Mouse (Mus musculus) thymus, adult 18-20 months (tissue): ENCODE results near the gene Zmiz1.

ENCODE experiments used
- DNase-seq, 2 experiments: peaks; one replicate each; pipeline ENCODE4 v3.0.0; 2022; ENCODE audit warnings: mixed read lengths in 2 of 2

Gene Zmiz1

GRCm38 (mm10) chr14:25493301-25494241, 34.6 kb downstream of the Zmiz1 start:
- DNase-seq, result no peak

DNA sequence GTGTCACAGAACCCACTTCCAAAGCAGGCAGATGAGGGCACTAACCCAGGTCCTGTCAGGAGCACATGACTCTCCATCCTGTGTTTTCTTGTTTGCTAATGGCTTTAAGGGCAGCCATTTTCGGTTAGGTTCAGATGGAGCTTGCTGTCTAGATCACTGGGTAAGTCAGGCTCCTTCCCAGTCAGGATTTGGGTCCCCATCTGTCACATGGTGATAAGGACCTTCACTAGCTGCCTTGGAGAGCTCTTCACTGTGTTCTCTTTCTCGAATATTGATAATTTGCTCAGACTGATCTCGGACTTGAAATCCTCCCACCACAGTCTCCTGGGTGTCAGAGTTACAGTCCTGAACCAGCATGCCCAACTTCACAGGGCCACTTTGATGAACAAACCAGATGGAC, 35.8 kb downstream of the Zmiz1 start:
- no peak for DNase-seq

- DNase-seq, result no peak
These were observed 37.1 kb downstream of the Zmiz1 start for GRCm38 (mm10) chr14:25496116-25496515.

GRCm38 (mm10) chr14:25496989-25497388, 38.0 kb downstream of the Zmiz1 start:
- no peak for DNase-seq

- no peak for DNase-seq
These were observed 38.6 kb downstream of the Zmiz1 start for GRCm38 (mm10) chr14:25497596-25497995.

DNA sequence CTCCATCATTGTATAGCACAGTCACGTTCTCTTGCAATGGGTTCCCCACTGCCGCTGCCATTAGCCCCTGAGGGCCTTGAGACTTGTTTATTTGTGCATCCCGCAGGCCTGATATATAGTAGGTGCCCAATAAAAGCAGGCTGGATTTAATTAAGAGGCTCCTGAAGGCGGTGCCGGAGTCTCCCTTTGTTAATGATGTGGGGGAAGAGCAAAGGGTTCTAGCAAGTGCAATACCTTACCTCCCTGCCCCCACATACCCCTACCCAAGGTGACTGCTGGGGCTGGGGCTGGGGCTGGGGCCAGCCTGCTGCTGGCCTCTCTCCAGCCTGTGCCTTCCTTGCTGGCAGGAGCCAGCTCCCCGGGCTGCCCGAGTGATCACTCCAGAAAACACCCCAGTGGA, 39.4 kb downstream of the Zmiz1 start:
- DNase-seq, result no peak

DNA sequence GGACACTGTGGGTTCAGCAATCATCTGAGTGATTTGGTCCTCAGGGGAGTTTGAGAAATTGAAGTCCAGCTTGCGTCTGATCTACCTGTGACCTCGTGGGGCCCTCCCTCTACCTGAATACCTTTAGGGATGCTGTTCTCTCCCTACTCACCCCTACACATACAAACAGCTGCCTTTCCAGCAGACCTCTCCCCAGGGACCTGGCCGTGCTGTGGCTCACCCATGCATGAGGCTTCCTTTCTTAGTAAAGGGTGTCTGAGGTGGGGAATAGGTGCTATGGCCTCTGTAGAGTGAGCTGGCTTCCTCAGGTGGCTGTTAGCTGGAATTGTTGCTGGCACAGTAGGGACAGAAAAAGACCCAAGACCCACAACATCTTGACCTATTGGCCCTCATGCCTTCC, 40.5 kb downstream of the Zmiz1 start:
- no peak for DNase-seq

DNA sequence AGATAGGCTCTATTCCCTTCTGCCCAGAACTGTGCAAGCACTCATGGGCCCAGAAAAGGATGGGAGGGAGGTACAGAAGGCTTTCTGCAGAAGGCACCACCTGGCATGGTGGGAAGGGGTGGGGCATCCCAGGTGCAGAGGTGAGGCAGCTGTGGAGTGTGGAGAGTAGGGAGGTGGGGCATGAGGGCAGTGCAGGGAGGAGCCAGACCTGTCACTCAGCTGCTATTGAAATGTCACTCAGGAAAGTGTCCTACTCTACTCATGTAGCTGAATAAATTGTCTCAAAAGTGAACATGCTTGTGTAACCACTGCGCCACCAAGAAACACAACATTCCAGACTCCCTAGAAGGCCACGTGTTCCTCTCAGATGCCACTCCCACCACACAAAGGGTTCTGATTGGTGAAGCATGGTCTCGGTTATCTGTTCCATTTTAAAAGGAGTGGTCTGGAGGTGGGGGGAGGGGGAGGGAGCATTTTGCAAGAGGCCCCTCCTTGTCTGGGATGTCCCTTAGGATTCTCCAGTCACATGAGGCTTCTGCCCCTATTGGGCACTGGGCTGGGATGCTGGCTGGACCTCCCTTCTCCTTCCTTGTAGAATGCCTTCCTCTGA, 41.6 kb downstream of the Zmiz1 start:
- no peak for DNase-seq

DNA sequence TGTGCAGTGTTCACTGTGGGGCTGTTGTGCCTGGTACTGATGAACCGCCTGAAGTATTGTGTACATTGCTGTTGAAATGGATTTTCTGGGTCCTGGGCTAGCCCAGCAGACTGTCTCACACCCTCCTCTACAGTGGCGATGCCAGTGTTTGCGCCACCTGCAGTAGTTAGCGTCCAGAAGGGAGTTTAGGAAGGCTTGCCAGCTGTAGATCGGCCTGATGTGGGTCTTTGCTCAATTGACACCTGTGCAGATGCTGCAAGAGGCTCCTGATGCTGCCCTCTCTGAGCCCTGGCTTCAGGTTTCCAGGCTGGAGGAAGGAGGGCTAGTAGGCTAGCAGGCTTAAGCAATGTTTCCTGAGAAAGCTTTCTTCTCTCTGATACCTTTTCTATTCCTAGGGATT, 42.5 kb downstream of the Zmiz1 start:
- DNase-seq, result no peak

DNA sequence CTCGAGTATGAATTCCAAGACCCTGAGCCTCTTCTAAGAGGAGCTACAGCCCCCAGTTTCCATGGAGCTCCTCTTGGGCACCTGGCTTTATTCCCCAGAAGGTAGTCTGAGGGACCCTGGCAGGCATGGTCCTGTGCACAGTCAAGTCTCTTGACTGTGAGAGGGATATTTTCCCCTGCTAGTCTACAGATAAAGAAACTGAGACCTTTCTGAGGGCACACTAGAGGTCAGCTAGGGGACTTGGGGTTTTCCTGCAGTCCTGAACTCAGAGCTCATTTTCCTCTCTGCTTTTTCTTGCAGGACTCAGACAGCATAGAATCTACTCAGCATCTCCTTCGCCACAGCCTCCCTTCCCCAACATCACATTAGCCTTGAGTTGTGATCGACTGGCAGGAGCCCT, 43.4 kb downstream of the Zmiz1 start:
- no peak for DNase-seq

DNA sequence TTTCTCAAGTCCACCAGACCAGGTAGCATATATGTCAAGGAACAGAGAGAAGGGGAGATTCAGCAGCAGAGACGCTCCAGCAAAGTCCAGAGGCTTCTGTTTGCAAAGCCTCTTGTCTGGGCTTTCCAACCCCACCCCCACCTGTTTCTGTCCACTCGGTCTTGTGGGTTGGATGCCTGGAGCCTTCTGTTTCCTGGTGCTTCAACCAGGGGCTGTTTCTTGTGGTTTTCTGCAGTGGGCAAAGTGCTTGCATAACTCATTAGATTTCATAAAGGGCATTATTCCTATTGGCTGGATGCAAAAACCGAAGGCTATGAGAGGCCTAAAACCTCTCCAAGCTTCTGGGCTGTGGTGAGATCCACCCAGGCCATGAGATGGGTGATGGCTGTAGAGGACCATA, 45.3 kb downstream of the Zmiz1 start:
- DNase-seq, result no peak

DNA sequence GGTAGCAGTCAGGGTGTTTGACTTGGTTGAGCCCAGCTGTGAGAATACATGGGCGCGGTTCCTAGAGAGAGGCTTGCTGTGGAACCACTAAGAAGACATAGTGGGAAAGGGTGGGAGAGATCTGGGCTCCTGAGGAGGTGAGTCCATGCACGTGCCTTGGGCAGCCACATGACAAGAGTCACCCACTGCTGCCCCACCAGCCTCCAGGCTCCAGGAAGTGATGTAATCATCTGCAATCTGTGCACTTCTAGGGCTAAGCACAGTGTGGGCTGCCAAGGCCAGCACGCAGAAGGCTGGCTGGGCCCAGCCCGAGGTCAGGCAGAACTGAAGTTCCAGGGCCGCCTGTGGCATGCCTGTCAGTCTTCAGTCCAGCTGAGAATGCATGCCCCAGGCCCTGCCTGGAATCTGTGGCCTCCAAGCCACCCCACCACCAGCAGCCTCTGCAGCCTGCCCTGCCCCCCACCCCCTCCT, 46.3 kb downstream of the Zmiz1 start:
- DNase-seq, result no peak

DNA sequence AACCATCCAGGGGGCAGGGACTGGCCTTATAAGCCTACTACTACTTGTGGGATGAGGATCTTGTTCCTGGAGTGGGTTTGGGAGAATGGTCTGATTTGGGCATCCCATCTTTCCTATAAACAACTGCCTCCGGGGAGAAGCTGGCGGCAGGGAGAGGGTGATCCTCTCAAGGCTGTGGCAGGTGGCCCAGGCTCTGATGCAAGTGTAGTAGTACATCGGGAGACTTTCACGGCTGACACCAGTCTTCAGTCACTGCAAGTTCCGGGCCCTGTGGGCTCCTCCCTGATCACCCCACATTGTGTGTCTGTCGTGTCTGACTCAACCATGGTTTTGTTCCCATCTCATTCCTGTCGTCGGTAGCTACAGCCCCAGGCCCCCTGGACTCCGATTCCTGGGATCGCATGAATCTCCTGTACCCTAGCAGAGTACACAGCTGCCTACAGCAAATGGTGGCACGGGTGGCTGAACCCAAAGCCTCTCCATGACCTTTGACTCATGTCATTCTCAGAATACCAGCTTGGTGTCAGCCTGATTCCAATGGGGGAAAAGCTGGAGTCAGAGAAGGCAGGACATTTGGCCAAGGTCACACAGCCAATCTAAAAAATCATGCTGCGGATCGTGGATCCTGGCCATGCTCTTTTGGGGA, 49.2 kb downstream of the Zmiz1 start:
- no peak for DNase-seq

GRCm38 (mm10) chr14:25508757-25509139, 49.8 kb downstream of the Zmiz1 start:
- DNase-seq, result no peak

DNA sequence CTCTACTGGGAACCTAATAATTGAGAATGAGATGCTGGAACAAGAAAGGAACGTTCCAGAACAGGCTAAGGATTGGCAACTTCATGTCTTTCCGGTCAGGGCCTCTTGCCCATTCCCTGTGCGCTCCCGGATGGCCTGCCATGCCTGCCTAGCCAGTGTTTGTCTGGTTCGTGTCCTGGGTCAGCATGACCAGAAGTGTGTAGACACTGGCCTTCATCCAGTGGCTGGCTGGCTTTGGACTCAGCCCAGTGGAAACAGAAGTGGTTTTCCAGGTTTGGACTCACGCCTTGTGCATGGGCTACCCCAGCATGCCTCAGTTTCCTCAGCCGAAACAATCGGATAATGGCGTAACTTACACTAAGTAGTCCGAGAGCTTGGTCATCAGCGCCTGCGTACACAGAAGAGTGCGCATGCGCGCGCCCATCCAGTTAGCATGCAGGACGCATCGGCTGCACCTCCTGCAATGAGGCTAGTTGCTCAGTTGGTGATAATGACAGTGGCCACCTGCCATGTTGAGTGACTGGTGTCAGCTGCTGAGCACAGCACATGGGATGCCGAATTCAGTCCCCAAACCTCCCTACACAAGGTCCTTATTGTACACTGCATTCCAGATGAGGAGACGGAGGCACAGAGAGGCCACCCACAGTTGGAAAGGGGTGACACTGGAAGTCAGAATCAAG, 50.6 kb downstream of the Zmiz1 start:
- DNase-seq, result no peak

DNA sequence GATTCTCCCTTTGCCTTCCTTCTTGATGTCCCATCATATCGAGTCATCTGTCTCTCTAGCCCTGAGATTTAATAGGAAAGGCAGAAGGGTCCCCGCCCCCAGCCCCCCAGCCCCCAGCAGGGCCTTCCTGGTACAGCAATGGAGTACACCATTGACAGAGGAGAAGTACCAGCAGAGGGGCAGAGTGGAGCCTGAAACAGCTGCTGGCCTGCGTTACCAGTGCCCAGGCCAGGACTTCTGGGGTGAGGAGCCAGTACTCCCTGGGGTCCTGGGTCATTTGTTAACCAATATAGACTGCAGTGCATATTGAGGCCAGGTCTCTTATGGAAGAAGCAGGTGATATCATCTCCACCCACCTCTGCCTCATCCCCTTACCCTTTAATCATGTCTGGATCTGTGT, 51.4 kb downstream of the Zmiz1 start:
- DNase-seq, result no peak

- no peak for DNase-seq
These were observed 52.0 kb downstream of the Zmiz1 start for GRCm38 (mm10) chr14:25510987-25511386.

GRCm38 (mm10) chr14:25511564-25511963, 52.6 kb downstream of the Zmiz1 start:
- no peak for DNase-seq

GRCm38 (mm10) chr14:25511967-25512366, 53.0 kb downstream of the Zmiz1 start:
- no peak for DNase-seq

DNA sequence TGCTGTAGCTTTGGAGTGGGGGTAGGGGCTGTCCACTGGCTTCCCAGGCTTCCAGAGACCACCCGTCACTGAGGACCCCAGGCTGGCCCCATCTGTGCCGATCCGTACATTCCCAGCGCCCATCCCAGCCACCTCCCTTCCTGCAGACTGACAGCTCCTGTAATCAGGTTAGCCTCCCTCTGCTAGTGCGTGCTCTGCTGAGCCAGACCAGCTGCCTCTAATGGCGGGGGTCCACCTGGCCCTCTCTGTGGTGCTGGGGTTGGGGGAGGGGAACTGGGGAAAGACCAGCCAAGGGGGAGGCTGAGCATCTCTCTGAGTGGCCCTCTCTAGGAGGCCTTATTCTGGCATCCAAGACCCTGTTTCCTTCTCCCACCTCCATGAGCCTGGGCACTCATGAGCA, 53.8 kb downstream of the Zmiz1 start:
- no peak for DNase-seq

GRCm38 (mm10) chr14:25513496-25513895, 54.5 kb downstream of the Zmiz1 start:
- no peak for DNase-seq

- DNase-seq, result no peak
These were observed 56.0 kb downstream of the Zmiz1 start for GRCm38 (mm10) chr14:25514943-25515512.

- no peak for DNase-seq
These were observed 56.9 kb downstream of the Zmiz1 start for GRCm38 (mm10) chr14:25515924-25516323.
